Mouse (Mus musculus): ENCODE results near the gene Tlk1. TPM values are rescaled to one million over a fixed set of nuclear protein-coding genes. Genes with fewer than 3 reads are reported as not detected.

Tlk1 gene
- polyA plus RNA-seq, 1 experiment from 2014 or later = 101 TPM

DNA sequence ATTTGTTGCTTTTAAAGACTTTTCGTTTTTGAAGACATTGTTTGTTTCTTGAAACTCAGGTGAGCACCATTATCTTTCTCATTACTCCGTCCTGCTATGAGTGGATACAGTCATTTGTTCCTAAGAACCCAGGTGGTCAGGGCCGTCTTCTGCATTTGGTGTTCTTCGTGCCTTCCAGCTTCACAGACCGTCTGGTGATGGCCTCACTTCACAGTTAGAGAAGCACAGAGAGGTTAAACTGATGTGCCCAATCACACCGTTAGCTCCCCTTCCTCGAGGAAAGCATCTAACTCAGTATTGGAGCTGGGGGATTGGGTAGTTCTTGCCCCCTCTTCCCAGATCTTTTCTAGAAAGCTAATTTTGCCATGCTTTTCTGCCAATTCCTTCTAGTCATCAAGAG lies 158.5 kb downstream of the Tlk1 start:
- Histone ChIP-seq H3K27ac (no peak overlapping the region), H3K4me3 (ENCODE audit: inconsistent target) (no peak overlapping the region), H3K36me3 (ENCODE audit: inconsistent target) (no peaks in the 10 kb centered on the region), H3K79me2 (ENCODE audit: inconsistent target) (peaks cover 100% of the 10 kb centered on the region)
- 96% methylated on average over 7 of the region's 7 CpGs for WGBS (ENCODE audit: missing documents)

DNA sequence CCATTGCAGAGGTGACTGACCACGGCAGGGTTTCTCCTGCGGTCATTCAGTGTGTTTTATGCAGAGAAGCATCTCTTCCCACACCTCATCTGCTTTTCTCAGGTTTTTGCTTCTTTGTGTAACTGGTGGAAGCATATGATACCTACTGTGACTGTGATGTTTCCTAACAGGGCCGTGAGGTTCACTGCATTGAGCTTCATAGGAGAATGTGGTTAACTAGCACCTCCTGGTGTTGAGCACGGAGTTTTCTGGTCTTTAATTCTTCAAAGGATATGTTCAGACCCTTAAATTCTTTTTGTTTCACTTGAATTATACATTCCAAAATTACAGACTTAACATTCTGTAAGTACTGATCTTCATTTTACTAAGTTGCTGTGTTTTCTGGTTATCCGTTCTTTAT lies 161.8 kb downstream of the Tlk1 start:
- no peak overlapping the region for H3K4me3 ChIP-seq (ENCODE audit: inconsistent target)
- H3K27ac ChIP-seq = no peak overlapping the region
- H3K79me2 ChIP-seq (ENCODE audit: inconsistent target) = peaks cover 71% of the 10 kb centered on the region
- 69% methylated on average over 5 of the region's 5 CpGs for WGBS (ENCODE audit: missing documents)
- no peaks in the 10 kb centered on the region for H3K36me3 ChIP-seq (ENCODE audit: inconsistent target)

Other genes with a start within 250 kb of the Tlk1 start
- gene Gorasp2, start 164.2 kb downstream of the Tlk1 start, polyA plus RNA-seq (2018) = 65.3 to 147 TPM (median 80.0 TPM) in 3 replicates
- not detected in 3 replicates for gene Gm26558, start 163.6 kb downstream of the Tlk1 start, polyA plus RNA-seq (2018)
- gene Dcaf17, start 229.6 kb upstream of the Tlk1 start, polyA plus RNA-seq (2018) = 7.1 to 9.2 TPM (median 8.6 TPM) in 3 replicates
- gene Mettl8, start 229.9 kb upstream of the Tlk1 start, polyA plus RNA-seq (2018) = 8.9 to 12.9 TPM (median 9.9 TPM) in 3 replicates

All from macrophage (primary cell).